Mouse (Mus musculus) monocyte, adult 5-6 weeks (primary cell): ENCODE measurements around the gene Lgals12. TPM values are rescaled to one million over a fixed set of nuclear protein-coding genes. Genes with fewer than 3 reads are reported as not detected.

Source experiments
- ATAC-seq: fragments of 153-309, 156-312 bp; replicated peaks from 2 replicates; pipeline ENCODE4 v1.8.0; 2017; ENCODE audit warnings: mild to moderate bottlenecking; ENCODE audit not compliant: low TSS enrichment, insufficient number of reproducible peaks, severe bottlenecking, poor library complexity, low FRiP score
- total RNA-seq: library from RNA; stranded (forward); fragments of 200-1000, 200-491, 200-594 nt; gene quantifications from 3 replicates; pipeline ENCODE4 v1.2.3, GENCODE M21; 2017

The Lgals12 gene
- total RNA-seq, 1 experiment from 2014 or later = not detected

- ATAC-seq = no peak
Measured at GRCm38 (mm10) chr19:7553441-7553840, 53.6 kb downstream of the Lgals12 start.

- ATAC-seq = no peak
Measured at GRCm38 (mm10) chr19:7552301-7552673, 54.7 kb downstream of the Lgals12 start.

- ATAC-seq = no peak
Measured at GRCm38 (mm10) chr19:7551550-7552300, 55.3 kb downstream of the Lgals12 start.

- no peak for ATAC-seq
Measured at GRCm38 (mm10) chr19:7548924-7549323, 58.1 kb downstream of the Lgals12 start.

Other genes starting within 250 kb of the Lgals12 start
- gene Spindoc, start 224.2 kb downstream of the Lgals12 start, total RNA-seq = 4.9 to 10.9 TPM (median 5.4 TPM) in 3 replicates
- gene 2700081O15Rik, start 189.6 kb downstream of the Lgals12 start, total RNA-seq = 0.38 to 1.4 TPM (median 0.49 TPM) in 3 replicates
- 39.5 to 72.4 TPM (median 47.7 TPM) in 3 replicates for gene Rtn3, start 123.9 kb downstream of the Lgals12 start, total RNA-seq
- gene Atl3, start 113.2 kb downstream of the Lgals12 start, total RNA-seq = 38.2 to 51.2 TPM (median 49.7 TPM) in 3 replicates
- 42.1 to 80.1 TPM (median 51.4 TPM) in 3 replicates for gene Pla2g16, start 49.7 kb downstream of the Lgals12 start, total RNA-seq
- 0.96 to 1.3 TPM in 2 of 3 replicates, not detected in the other for gene Hrasls5, start 5.3 kb upstream of the Lgals12 start, total RNA-seq
- gene Slc22a19, start 104.1 kb upstream of the Lgals12 start, total RNA-seq = not detected in 3 replicates
- not detected in 3 replicates for gene Slc22a26, start 195.5 kb upstream of the Lgals12 start, total RNA-seq